Mouse (Mus musculus) lung, postnatal 0 days (tissue): ENCODE measurements around the gene Phox2a.

Source experiments
- CTCF ChIP-seq: IDR thresholded peaks from 2 replicates; pipeline ENCODE4 v1.5.1; 2016; ENCODE audit warnings: antibody characterized with exemption, mild to moderate bottlenecking
- EP300 ChIP-seq: IDR thresholded peaks from 2 replicates; pipeline ENCODE4 v1.6.1; 2016; ENCODE audit warnings: antibody characterized with exemption, mild to moderate bottlenecking, control low read depth

GRCm38 (mm10) chr7:101852846-101853245 lies 34.7 kb downstream of the Phox2a start:
- no peak for TF ChIP-seq EP300
- no peak for TF ChIP-seq CTCF
